Mouse (Mus musculus) kidney, embryonic 14.5 days (tissue): ENCODE data around the gene Znrf4. TPM values are rescaled to one million over a fixed set of nuclear protein-coding genes. Genes with fewer than 3 reads are reported as not detected.

ENCODE experiments used
- ATAC-seq: fragments of 200-750 bp; cut with Nextera tagmentation; 2 replicates; pipeline ENCODE4 v1.8.0; 2017; ENCODE audit warnings: moderate number of reproducible peaks, mild to moderate bottlenecking, moderate TSS enrichment, moderate library complexity; ENCODE audit not compliant: low FRiP score, low TSS enrichment
- H3K27ac ChIP-seq: fragments of 300-500 bp; sonication (generic); 2 replicates; pipeline ENCODE4 v1.5.1; 2014; ENCODE audit warnings: low read depth, mild to moderate bottlenecking, low read length, moderate library complexity, mixed read lengths
- H3K27me3 ChIP-seq: fragments of 300-500 bp; sonication (generic); 2 replicates; pipeline ENCODE4 v1.6.1; 2014; ENCODE audit warnings: mild to moderate bottlenecking, low read length; ENCODE audit not compliant: control insufficient read depth, insufficient read depth
- H3K36me3 ChIP-seq: fragments of 300-500 bp; sonication (generic); 2 replicates; pipeline ENCODE4 v1.6.1; 2014; ENCODE audit warnings: low read length, mixed read lengths; ENCODE audit not compliant: control insufficient read depth, insufficient read depth
- H3K4me1 ChIP-seq: fragments of 300-500 bp; sonication (generic); 2 replicates; pipeline ENCODE4 v1.6.1; 2014; ENCODE audit warnings: low read length, mixed read lengths; ENCODE audit not compliant: control insufficient read depth, insufficient read depth
- H3K4me2 ChIP-seq: fragments of 300-500 bp; sonication (generic); replicated peaks from 2 replicates; pipeline ENCODE4 v1.6.1; 2014; ENCODE audit warnings: low read depth, mild to moderate bottlenecking, low read length
- H3K4me3 ChIP-seq: fragments of 300-500 bp; sonication (generic); 2 replicates; pipeline ENCODE4 v1.5.1; 2014; ENCODE audit warnings: mild to moderate bottlenecking, low read length
- H3K9ac ChIP-seq: fragments of 300-500 bp; sonication (generic); 2 replicates; pipeline ENCODE4 v1.6.1; 2014; ENCODE audit warnings: low read depth, mild to moderate bottlenecking, low read length, moderate library complexity
- H3K9me3 ChIP-seq: fragments of 300-500 bp; sonication (generic); 2 replicates; pipeline ENCODE4 v1.6.1; 2016; ENCODE audit warnings: low read length; ENCODE audit not compliant: control insufficient read depth
- WGBS: fragments of 180-500 bp; shearing (Covaris S2); extraction: QIAGEN DNeasy Blood & Tissue Kit; methylation state at CpG from one replicate; pipeline ENCODE4 v1.1.7; 2014; 5-methylcytosine and 5-hydroxymethylcytosine counted together
- polyA plus RNA-seq: library from polyadenylated mRNA; unstranded; fragments of >200 nt; fragmentation: Nextera tagmentation; extraction: Ambion mirVana; gene quantifications from 2 replicates; pipeline ENCODE4 v1.2.1, GENCODE M21; 2014

Znrf4 gene
- polyA plus RNA-seq, 1 experiment from 2014 or later: not detected

DNA sequence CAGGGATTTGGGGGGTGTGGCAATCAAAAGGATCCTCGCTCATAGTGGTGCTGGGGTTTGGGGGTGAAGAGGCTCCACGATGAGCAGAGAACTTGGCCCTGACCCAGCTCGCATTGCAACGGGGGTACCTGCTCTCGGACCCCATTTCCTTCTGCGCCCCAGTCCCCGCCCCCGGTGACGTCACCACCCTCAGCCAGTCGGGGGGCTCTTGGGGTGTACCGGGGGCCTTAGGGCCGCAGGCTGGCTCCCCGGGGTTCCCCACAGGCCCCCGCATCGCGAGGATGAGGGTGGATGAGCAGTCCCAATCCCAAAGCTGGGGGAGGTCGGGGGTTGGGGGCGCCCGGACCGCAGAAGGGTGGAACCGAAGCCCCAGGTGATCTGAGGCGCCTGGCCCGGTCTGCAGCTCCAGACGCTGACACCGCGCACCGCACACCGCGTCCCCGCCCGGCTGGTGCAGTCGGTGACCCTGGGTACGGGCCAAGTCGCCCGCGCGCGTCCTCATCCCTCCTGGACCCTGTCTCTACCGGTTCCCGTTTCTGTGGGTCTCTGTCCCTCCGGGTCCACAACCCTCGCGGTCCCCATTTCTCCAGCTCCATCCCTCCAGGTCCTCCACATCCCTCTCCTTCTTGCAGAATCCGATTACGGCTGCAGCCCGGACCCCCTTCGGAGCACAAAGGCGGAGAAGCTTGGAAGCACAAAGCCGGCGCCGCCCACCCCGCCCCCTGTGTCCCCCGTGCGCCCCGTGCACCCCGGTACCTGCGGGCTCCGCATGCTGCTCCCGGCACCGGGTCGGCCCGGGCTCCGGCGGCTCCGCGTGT, 36.4 kb downstream of the Znrf4 start:
- H3K4me1 ChIP-seq: peaks cover 39% of the 10 kb centered on the region
- H3K27ac ChIP-seq: peak overlapping the region; percentile 77
- H3K9me3 ChIP-seq: peaks cover 3% of the 10 kb centered on the region; the same call in 1 of the 2 replicates
- ATAC-seq: peak; percentile 42
- H3K36me3 ChIP-seq: no peaks in the 10 kb centered on the region
- peak overlapping the region; percentile 100 for H3K4me2 ChIP-seq
- H3K4me3 ChIP-seq: peak overlapping the region; percentile 80
- 0% methylated on average over 49 of the region's 66 CpGs for WGBS
- peak overlapping the region; percentile 87 for H3K9ac ChIP-seq
- H3K27me3 ChIP-seq: peaks cover 10% of the 10 kb centered on the region

DNA sequence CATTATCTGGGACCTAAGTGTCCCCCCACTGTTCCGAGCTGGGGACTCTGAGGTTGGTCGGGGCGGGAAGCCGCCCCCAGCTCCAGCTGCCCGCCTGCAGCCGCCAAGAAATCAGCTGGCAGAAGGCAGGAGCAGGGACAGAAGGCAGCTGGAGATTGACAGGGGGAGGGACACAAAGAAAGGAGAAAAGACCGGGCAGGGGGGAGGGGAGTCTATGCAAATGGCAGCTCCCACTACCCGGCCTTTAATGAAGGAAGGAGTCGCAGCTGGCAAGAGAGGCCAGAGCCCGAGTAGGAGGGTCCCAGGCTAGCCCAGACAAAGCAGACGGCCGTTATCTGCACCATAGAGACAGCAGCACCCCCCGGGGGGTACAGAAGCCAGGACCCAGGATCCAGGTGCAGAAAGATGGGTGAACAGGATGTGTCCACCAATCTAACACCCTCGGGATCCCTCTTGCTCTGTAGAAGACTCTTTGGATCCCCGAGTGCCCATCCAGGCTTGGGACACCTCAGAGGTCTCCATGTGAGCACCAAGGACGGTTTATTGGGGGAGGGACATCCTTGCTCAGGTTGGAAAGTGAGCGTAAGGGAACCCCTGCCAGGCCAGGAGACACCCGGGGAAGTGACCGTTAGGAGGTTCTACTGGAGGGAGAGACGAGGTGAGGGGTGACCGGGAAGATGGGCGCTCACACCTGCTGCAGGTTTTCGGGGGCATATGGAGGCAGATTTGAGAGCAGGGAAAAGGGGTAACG, 37.2 kb downstream of the Znrf4 start:
- Histone ChIP-seq H3K4me1 (peaks cover 47% of the 10 kb centered on the region), H3K9ac (peak overlapping the region; percentile 87), H3K36me3 (no peaks in the 10 kb centered on the region), H3K27me3 (peaks cover 10% of the 10 kb centered on the region), H3K4me2 (peak overlapping the region; percentile 100), H3K4me3 (peak overlapping the region; percentile 80), H3K9me3 (peaks cover 3% of the 10 kb centered on the region; the same call in 1 of the 2 replicates), H3K27ac (peak overlapping the region; percentile 77)
- WGBS: 2% methylated on average over 24 of the region's 24 CpGs
- no peak for ATAC-seq

DNA sequence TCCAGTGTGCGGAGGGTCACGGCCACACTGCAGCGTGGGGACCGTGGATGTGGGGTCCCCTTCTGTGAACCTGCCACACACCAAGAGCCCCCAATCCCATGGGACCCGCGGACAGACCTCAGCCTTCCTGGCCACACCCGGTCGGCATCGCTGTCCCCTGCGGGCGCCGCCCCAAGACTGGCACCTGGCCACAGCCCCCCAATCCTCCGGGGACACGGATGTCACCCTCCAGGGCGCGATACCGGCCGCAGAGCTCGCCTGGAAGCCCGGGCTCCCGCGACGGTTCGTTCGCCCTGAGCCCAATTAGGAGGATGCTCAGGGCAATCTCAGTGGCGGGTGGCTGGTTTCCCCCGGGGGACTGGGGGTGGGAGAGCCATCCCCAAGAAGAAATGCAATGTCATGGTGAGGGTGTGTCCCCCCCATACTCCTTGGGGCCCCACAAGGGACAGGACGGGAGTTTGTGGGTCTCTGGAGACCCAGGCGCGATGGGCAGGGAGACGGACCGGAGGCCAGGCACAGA, 37.9 kb downstream of the Znrf4 start:
- no peak overlapping the region for H3K27ac ChIP-seq

DNA sequence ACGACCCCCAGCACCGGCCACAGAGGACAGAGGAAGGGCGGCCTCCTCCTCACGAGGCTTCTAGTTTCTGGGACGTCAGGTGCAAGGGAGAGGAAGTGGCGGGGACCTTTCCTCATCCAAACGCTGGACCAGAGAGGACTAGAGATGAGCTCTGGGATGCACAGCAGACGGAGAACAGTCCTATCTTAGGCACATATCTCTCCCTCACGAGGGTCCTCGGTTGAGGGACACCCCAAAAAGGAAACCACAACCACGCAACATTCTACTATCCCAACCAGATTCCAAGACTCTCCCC, 38.7 kb downstream of the Znrf4 start:
- peaks cover 3% of the 10 kb centered on the region; the same call in 1 of the 2 replicates for H3K9me3 ChIP-seq
- peaks cover 10% of the 10 kb centered on the region for H3K27me3 ChIP-seq
- WGBS: 4% methylated on average over 11 of the region's 11 CpGs
- no peak for ATAC-seq
- H3K36me3 ChIP-seq: no peaks in the 10 kb centered on the region
- H3K4me2 ChIP-seq: peak overlapping the region; percentile 100
- H3K27ac ChIP-seq: no peak overlapping the region
- peak overlapping the region; percentile 80 for H3K4me3 ChIP-seq
- peak overlapping the region; percentile 87 for H3K9ac ChIP-seq
- peaks cover 61% of the 10 kb centered on the region for H3K4me1 ChIP-seq

More for the DNA sequence above, 37.9 kb downstream of the Znrf4 start:
- Histone ChIP-seq H3K9me3 (peaks cover 3% of the 10 kb centered on the region; the same call in 1 of the 2 replicates), H3K27me3 (peaks cover 10% of the 10 kb centered on the region), H3K4me3 (peak overlapping the region; percentile 80), H3K36me3 (no peaks in the 10 kb centered on the region), H3K4me1 (peaks cover 54% of the 10 kb centered on the region), H3K4me2 (peak overlapping the region; percentile 100), H3K9ac (peak overlapping the region; percentile 87)
- ATAC-seq: no peak
- 4% methylated on average over 32 of the region's 32 CpGs for WGBS

DNA sequence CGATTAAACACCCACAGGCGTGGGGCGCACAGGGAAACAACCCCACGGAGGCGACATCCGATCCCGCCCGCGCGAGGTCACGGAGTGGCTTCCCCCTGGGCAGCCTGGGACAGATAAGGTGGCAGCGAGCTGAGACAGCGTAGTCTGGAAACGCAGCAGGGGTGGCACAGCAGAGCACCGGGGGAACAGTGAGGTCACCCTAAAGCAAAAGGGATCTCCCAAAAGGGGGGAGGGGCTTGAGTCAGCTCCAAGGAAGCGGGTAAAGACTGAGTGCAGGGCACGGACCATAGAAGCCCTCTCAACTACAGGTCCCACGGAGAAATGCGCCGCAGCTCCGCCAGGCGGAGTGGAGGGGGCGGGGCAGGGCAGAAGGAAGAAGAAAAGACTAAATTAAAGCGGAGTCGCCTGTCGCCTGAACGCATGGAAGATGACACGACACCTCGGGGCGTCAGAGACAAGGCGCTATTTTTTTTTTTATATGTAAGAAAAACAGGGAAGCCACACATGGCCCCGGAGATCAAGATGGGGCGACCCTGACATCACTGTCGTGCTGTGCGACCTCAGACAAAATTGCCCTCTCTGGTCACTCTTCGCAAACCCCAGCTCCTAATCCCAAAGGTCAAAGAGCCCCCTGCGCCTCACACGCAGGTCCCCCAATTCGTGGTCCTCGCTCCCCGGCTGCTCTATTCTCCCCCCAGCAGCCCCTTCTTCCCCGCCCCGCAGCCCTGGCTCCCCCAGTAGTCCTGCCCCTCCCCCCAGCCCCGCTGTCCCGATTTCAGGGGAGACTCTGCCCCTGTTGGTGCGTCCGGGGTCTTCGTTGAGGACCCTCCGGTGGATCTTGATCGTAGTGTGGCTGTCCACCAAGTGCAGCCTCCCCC, 39.3 kb downstream of the Znrf4 start:
- H3K36me3 ChIP-seq: no peaks in the 10 kb centered on the region
- no peak overlapping the region for H3K27ac ChIP-seq
- peaks cover 67% of the 10 kb centered on the region for H3K4me1 ChIP-seq
- peak overlapping the region; percentile 87 for H3K9ac ChIP-seq
- peaks cover 10% of the 10 kb centered on the region for H3K27me3 ChIP-seq
- peak overlapping the region; percentile 80 for H3K4me3 ChIP-seq
- 2% methylated on average over 50 of the region's 50 CpGs for WGBS
- peak overlapping the region; percentile 100 for H3K4me2 ChIP-seq
- peaks cover 3% of the 10 kb centered on the region; the same call in 1 of the 2 replicates for H3K9me3 ChIP-seq
- 0 out of 2 replicates have a peak, but pooled peaks have one; percentile 2 for ATAC-seq

DNA sequence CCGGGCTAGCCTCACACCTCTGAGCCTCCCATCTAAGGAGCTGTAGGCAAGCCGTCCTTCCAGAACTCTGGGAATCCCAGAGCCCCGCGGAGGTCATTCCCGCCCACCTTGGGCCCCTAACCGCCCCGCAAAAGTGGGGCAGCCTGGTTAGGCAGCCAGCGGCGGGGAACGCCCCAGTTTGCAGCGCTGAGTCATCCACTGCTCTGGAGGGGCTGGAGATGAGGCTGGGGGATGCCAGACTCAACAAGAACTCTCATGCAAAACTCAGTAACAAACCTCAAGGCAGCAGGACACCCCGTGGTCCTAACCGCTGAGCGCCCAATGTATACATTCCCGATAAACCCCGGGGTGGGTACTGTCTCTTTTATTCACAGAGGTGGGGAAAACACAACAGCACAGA, 40.1 kb downstream of the Znrf4 start:
- H3K4me1 ChIP-seq: peaks cover 75% of the 10 kb centered on the region
- H3K27me3 ChIP-seq: peaks cover 10% of the 10 kb centered on the region
- 0 out of 2 replicates have a peak overlapping the region, but pooled peaks have one; percentile 37 for H3K27ac ChIP-seq
- no peak for ATAC-seq
- no peak overlapping the region for H3K9ac ChIP-seq
- H3K4me2 ChIP-seq: peak overlapping the region; percentile 100
- 12% methylated on average over 16 of the region's 16 CpGs for WGBS
- no peaks in the 10 kb centered on the region; the same call in 1 of the 2 replicates for H3K9me3 ChIP-seq
- H3K4me3 ChIP-seq: peak overlapping the region; percentile 80; the same call in 1 of the 2 replicates
- H3K36me3 ChIP-seq: no peaks in the 10 kb centered on the region

DNA sequence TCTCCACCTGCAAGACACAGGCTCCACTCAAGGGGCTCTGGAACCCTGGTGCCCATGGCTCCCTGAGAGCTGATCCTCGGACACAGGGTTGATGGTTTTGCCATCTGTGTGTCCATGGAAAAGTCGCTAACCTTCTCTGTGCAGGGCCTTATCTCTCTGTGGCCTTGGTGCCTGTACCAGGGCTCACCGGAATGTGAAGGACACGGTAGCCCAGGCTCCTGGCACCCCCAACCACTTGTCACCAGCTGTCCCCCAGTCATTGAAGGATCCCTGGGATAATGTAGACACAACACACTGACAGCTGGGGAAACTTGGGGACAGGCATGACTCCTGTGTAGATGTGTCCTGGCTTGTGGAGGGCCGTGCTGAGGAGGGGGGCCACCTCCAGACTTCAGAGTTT, 41.1 kb downstream of the Znrf4 start:
- Histone ChIP-seq H3K9me3 (no peaks in the 10 kb centered on the region), H3K27me3 (peaks cover 10% of the 10 kb centered on the region), H3K27ac (no peak overlapping the region), H3K9ac (no peak overlapping the region), H3K4me1 (peaks cover 77% of the 10 kb centered on the region), H3K4me3 (no peak overlapping the region), H3K4me2 (no peak overlapping the region), H3K36me3 (no peaks in the 10 kb centered on the region)
- no peak for ATAC-seq
- WGBS: 82% methylated on average over 5 of the region's 5 CpGs

DNA sequence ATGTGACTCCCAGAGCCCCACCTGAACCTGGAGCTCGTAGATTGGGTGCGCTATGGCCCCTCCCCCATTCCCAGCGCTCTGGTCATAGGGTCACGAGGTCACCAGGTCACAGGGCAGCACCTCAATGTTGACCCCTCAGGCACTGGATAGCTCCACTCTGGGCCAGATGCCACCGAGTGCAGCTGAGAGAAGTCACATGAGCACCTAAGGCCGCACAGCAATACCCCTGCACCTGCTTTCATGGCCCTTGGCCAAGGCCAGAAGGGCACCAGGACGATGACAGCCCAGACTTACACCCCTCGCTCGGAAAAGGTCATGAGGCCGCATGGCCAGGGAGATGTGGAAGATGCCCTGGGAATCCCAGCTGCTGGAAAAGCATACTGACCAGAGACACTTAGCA, 41.7 kb downstream of the Znrf4 start:
- Histone ChIP-seq H3K4me1 (peaks cover 77% of the 10 kb centered on the region), H3K4me3 (peak overlapping the region; percentile 32), H3K9ac (peak overlapping the region; percentile 45; the same call in 1 of the 2 replicates), H3K4me2 (peak overlapping the region; percentile 59), H3K9me3 (no peaks in the 10 kb centered on the region), H3K36me3 (no peaks in the 10 kb centered on the region), H3K27me3 (peaks cover 10% of the 10 kb centered on the region), H3K27ac (peak overlapping the region; percentile 65; the same call in 1 of the 2 replicates)
- no peak; the same call in 1 of the 2 replicates for ATAC-seq
- 11% methylated on average over 10 of the region's 10 CpGs for WGBS
